Mouse (Mus musculus) brain, embryonic 14.5 days (tissue): Measurements from ENCODE around the gene Snrnp48.

Source experiments
- CTCF ChIP-seq: fragments of 200-500 bp; IDR thresholded peaks from 2 replicates; pipeline ENCODE4 v1.5.1; 2012; ENCODE audit warnings: inconsistent platforms, mild to moderate bottlenecking, moderate library complexity, borderline replicate concordance; ENCODE audit not compliant: insufficient read depth, insufficient read length; ENCODE audit errors: extremely low read depth
- POLR2A ChIP-seq: fragments of 200-500 bp; IDR thresholded peaks from 2 replicates; pipeline ENCODE4 v1.6.1; 2012; ENCODE audit warnings: mild to moderate bottlenecking, inconsistent platforms, borderline replicate concordance; ENCODE audit not compliant: poor library complexity, insufficient read depth, insufficient read length, severe bottlenecking; ENCODE audit errors: extremely low read depth

DNA sequence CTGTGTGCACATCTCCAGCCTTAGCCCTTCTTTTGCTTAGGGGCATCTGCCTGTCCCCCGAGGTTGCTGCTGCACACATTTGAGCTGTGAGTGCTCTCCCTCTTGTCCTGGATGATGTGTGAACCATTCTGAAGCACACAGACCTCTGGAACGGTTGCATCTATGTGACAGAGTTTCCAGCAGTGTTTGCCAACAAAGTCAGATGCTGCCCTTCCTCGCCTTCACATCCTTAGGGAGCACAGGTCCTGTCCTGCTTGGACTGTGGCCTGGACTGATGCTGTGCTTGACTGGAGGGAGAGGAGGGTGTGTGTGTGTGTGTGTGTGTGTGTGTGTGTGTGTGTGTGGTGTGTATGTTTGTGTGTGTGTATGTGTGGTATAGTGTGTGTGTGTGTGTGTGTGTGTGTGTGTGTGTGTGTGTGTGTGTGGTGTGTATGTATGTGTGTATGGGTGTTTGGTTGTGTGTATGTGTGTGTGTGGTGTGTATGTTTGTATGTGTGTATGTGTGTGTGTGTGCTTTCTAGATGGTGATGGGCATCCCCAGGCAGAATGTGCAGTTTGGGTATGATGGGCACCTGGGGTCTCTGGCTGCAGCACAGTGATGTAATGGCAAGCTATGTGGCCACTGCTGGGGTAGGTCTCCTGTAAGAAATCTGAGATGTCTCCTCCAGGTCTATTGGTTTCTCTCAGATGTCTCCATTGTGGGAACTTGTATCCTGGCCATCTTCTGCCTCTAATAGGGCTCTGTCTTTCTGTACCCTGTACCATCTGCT, 28.3 kb downstream of the Snrnp48 start:
- TF ChIP-seq POLR2A (no peak), CTCF (no peak)
